Mouse (Mus musculus): ENCODE measurements around the gene 1700025B11Rik.
A peak's percentile ranks its signal among the peaks of the same experiment; 100 is the strongest.
"Not testable (repeated sequence)": the region's sequence is repeated elsewhere in the genome, so short reads cannot be mapped to it uniquely, and the experiment has no call there.

The 1700025B11Rik gene

GRCm38 (mm10) chr15:77561792-77562191 lies at the start of gene 1700025B11Rik:
1700025B11Rik (minus strand) TSS chr15:77561892.
- DNase-seq, result no peak

- peak; percentile 92 for DNase-seq
Measured at GRCm38 (mm10) chr15:77606069-77606468, 44.4 kb upstream of the 1700025B11Rik start.

GRCm38 (mm10) chr15:77598958-77599357 lies 37.3 kb upstream of the 1700025B11Rik start, which contains the start of gene Gm36245:
Gm36245 (plus strand) TSS chr15:77599258.
- peak; percentile 79 for DNase-seq

- DNase-seq, result peak; percentile 96
Measured at GRCm38 (mm10) chr15:77598429-77598828, 36.7 kb upstream of the 1700025B11Rik start.

- DNase-seq, result peak; percentile 89
Measured at GRCm38 (mm10) chr15:77595961-77596360, 34.3 kb upstream of the 1700025B11Rik start, which contains the start of gene Apol10b. Apol10b (minus strand) TSS chr15:77596125.

- peak; percentile 82 for DNase-seq
Measured at GRCm38 (mm10) chr15:77593557-77593956, 31.9 kb upstream of the 1700025B11Rik start.

GRCm38 (mm10) chr15:77590881-77591280 lies 29.2 kb upstream of the 1700025B11Rik start:
- DNase-seq, result peak; percentile 70

GRCm38 (mm10) chr15:77588981-77589380 lies 27.3 kb upstream of the 1700025B11Rik start:
- peak; percentile 91 for DNase-seq

GRCm38 (mm10) chr15:77587026-77587425 lies 25.3 kb upstream of the 1700025B11Rik start:
- peak; percentile 95 for DNase-seq

- peak; percentile 99 for DNase-seq
Measured at GRCm38 (mm10) chr15:77581681-77582080, 20.0 kb upstream of the 1700025B11Rik start.

- peak; percentile 31 for DNase-seq
Measured at GRCm38 (mm10) chr15:77579311-77579710, 17.6 kb upstream of the 1700025B11Rik start.

GRCm38 (mm10) chr15:77578801-77579200 lies 17.1 kb upstream of the 1700025B11Rik start:
- peak; percentile 81 for DNase-seq

- DNase-seq, result peak; percentile 36
Measured at GRCm38 (mm10) chr15:77563219-77563618, 1.5 kb upstream of the 1700025B11Rik start.

GRCm38 (mm10) chr15:77539221-77539620 lies 22.5 kb downstream of the 1700025B11Rik start:
- DNase-seq, result not testable (repeated sequence)

- no peak for DNase-seq
Measured at GRCm38 (mm10) chr15:77533216-77533615, 28.5 kb downstream of the 1700025B11Rik start, which contains the start of gene Apol7c. Apol7c (minus strand) TSS chr15:77533316.

GRCm38 (mm10) chr15:77523186-77523843 lies 38.4 kb downstream of the 1700025B11Rik start:
- peak; percentile 91 for DNase-seq

GRCm38 (mm10) chr15:77520596-77520995 lies 41.1 kb downstream of the 1700025B11Rik start:
- DNase-seq, result peak; percentile 52

All from heart, adult 11 months (tissue).